Mouse (Mus musculus) lung, embryonic 14.5 days (tissue): ENCODE measurements at regions not wholly inside any gene's neighbourhood (a gene's known extent, or its start where the extent isn't known, plus 50 kb on each side); places are given as distances from the start of the nearest gene placed in this dataset.

Source experiments
- ATAC-seq: fragments of 200-750 bp; cut with Nextera tagmentation; 2 replicates; pipeline ENCODE4 v1.8.0; 2017; ENCODE audit warnings: mild to moderate bottlenecking, moderate TSS enrichment, moderate library complexity; ENCODE audit not compliant: insufficient read depth
- DNase-seq: peaks from one replicate; pipeline ENCODE4 v3.0.0-alpha.2; 2015
- H3K27ac ChIP-seq: fragments of 300-500 bp; sonication (generic); 2 replicates; pipeline ENCODE4 v1.5.1; 2014; ENCODE audit warnings: low read depth, mild to moderate bottlenecking, moderate library complexity
- H3K27me3 ChIP-seq: fragments of 300-500 bp; sonication (generic); 2 replicates; pipeline ENCODE4 v1.6.1; 2014; ENCODE audit warnings: low read length, control low read depth; ENCODE audit not compliant: insufficient read depth
- H3K36me3 ChIP-seq: fragments of 300-500 bp; sonication (generic); 2 replicates; pipeline ENCODE4 v1.6.1; 2014; ENCODE audit warnings: control low read depth; ENCODE audit not compliant: insufficient read depth
- H3K4me1 ChIP-seq: fragments of 300-500 bp; sonication (generic); 2 replicates; pipeline ENCODE4 v1.6.1; 2014; ENCODE audit warnings: antibody characterized with exemption, control low read depth; ENCODE audit not compliant: insufficient read depth
- H3K4me2 ChIP-seq: fragments of 300-500 bp; sonication (generic); 2 replicates; pipeline ENCODE4 v1.6.1; 2014; ENCODE audit warnings: mild to moderate bottlenecking
- H3K4me3 ChIP-seq: fragments of 300-500 bp; sonication (generic); 2 replicates; pipeline ENCODE4 v1.5.1; 2014; ENCODE audit warnings: low read depth, low read length
- H3K9ac ChIP-seq: fragments of 300-500 bp; sonication (generic); 2 replicates; pipeline ENCODE4 v1.6.1; 2014
- H3K9me3 ChIP-seq: fragments of 300-500 bp; sonication (generic); 2 replicates; pipeline ENCODE4 v1.6.1; 2016; ENCODE audit warnings: low read depth, low read length, control low read depth
- CTCF ChIP-seq: IDR thresholded peaks from 2 replicates; pipeline ENCODE4 v1.5.1; 2016; ENCODE audit warnings: antibody characterized with exemption, low read depth
- WGBS: fragments of 180-500 bp; shearing (Covaris S2); extraction: QIAGEN DNeasy Blood & Tissue Kit; methylation state at CpG from one replicate; pipeline ENCODE4 v1.1.7; 2014; 5-methylcytosine and 5-hydroxymethylcytosine counted together

DNA sequence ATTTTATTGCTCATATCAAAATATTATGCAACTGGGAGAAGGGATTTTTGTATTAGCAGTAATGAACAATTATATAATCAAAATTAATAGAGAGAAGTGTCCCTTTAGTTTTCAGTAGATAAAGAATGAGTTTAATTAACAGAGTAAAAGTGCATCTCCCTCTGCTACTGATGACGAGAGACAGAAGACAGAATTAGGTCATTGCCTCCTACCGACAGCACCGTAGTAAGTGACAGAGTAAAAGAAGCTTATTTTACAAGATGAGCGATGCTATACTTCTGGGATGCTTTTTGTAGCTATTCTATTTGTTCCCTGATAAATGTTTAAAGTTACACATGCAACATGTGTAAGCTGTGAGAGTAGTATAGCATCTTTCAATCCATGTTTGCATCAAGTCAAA is 157.4 kb upstream of the Kcnip4 start:
- no peak for ATAC-seq
- H3K4me3 ChIP-seq: no peak overlapping the region
- H3K36me3 ChIP-seq: no peaks in the 10 kb centered on the region
- no peak overlapping the region for H3K9ac ChIP-seq
- 83% methylated on average over 4 of the region's 4 CpGs for WGBS
- H3K27ac ChIP-seq: no peak overlapping the region
- H3K9me3 ChIP-seq: no peaks in the 10 kb centered on the region
- H3K27me3 ChIP-seq: no peaks in the 10 kb centered on the region
- no peaks in the 10 kb centered on the region for H3K4me1 ChIP-seq
- no peak for TF ChIP-seq CTCF
- DNase-seq: no peak
- H3K4me2 ChIP-seq: no peak overlapping the region

DNA sequence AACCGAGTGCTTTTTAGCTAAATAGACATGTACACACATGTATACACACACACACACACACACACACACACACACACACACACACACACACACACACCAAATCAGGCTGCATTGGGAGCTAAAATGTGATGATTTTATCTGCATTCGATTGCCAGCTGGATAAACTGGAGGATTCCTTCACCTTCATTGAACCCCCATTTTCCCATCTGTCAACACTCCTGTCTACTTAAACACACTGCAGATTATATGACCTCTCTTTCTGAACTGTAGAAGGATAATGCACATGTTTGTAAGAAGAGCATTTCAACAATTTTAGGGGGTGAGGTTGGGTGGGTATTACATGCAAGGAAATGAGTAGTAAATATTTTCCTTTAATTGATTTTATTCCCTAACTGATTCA is 156.8 kb upstream of the Kcnip4 start:
- Histone ChIP-seq H3K4me3 (no peak overlapping the region), H3K9me3 (no peaks in the 10 kb centered on the region), H3K9ac (no peak overlapping the region), H3K36me3 (no peaks in the 10 kb centered on the region), H3K27ac (no peak overlapping the region), H3K27me3 (no peaks in the 10 kb centered on the region), H3K4me2 (no peak overlapping the region), H3K4me1 (no peaks in the 10 kb centered on the region)
- ATAC-seq (no peak), DNase-seq (no peak)
- WGBS: 57% methylated on average over 2 of the region's 2 CpGs
- no peak for TF ChIP-seq CTCF

DNA sequence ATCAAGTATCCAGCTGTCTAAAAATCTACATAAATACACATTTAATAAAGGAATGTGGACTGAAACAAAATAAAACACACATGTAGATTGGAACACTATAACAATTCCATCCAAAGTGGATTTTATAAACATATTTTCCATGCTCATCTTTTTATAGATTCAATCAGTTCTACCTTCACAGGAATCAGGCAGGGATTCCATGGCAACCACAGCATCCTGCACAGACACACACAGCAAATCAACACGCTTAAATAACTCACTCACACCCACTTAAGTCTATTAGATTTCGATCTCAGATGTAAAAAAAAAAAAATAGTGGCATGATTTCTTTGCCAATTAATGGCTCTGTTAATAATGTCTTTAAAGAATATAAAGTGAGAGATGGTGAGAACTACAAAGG is 151.2 kb upstream of the Kcnip4 start:
- WGBS: 65% methylated on average over 2 of the region's 2 CpGs
- H3K4me3 ChIP-seq: no peak overlapping the region
- H3K36me3 ChIP-seq: no peaks in the 10 kb centered on the region
- H3K9me3 ChIP-seq: no peaks in the 10 kb centered on the region
- no peak overlapping the region for H3K4me2 ChIP-seq
- DNase-seq (no peak), ATAC-seq (no peak)
- H3K27me3 ChIP-seq: no peaks in the 10 kb centered on the region
- H3K9ac ChIP-seq: no peak overlapping the region
- TF ChIP-seq CTCF: no peak
- no peak overlapping the region for H3K27ac ChIP-seq
- no peaks in the 10 kb centered on the region for H3K4me1 ChIP-seq

DNA sequence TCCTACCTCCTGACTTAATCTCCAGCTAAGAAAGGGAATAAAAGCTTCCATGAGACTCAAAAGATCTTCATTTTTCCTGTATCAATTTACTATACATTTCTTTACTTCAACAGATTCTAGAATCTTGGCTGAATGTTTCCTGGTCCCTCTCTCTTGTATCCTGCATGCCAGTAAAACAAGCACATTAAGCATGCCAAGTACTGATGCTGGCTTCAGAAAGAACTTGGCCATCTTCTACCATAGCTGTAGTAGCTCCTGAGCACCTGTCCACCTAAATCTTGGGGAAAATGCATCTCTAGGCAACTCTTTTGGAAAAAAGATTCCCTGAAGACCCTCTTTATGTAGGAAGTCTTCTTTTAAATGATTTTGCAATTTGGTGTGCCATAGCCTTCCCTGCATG is 140.5 kb upstream of the Kcnip4 start:
- Histone ChIP-seq H3K36me3 (no peaks in the 10 kb centered on the region), H3K4me3 (no peak overlapping the region), H3K9me3 (no peaks in the 10 kb centered on the region), H3K4me1 (no peaks in the 10 kb centered on the region), H3K27ac (no peak overlapping the region), H3K9ac (no peak overlapping the region), H3K27me3 (no peaks in the 10 kb centered on the region), H3K4me2 (no peak overlapping the region)
- TF ChIP-seq CTCF: no peak
- DNase-seq: no peak
- ATAC-seq: no peak

DNA sequence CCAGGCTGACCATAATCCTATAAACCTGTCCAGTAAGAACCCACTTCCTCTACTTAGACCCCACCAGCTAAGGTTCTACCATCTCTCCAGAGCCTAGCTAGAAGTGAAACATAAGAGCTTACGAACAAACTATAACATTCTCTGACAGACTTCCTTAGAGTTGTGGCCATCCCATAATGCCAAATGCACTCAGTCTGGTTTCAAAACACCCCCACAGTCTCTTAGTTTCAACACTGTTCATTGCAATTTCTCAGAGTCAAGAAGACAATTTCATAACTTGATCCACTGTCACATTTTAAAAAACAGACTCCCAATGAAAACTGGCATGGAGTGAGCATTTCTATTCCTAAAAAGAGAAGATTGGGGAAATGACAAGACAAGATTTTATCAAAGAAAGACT is 139.2 kb upstream of the Kcnip4 start:
- DNase-seq (no peak), ATAC-seq (no peak)
- TF ChIP-seq CTCF: no peak
- Histone ChIP-seq H3K9me3 (no peaks in the 10 kb centered on the region), H3K4me2 (no peak overlapping the region), H3K4me3 (no peak overlapping the region), H3K36me3 (no peaks in the 10 kb centered on the region), H3K4me1 (no peaks in the 10 kb centered on the region), H3K9ac (no peak overlapping the region), H3K27me3 (no peaks in the 10 kb centered on the region), H3K27ac (no peak overlapping the region)
- 86% methylated on average over 1 of the region's 1 CpGs for WGBS

DNA sequence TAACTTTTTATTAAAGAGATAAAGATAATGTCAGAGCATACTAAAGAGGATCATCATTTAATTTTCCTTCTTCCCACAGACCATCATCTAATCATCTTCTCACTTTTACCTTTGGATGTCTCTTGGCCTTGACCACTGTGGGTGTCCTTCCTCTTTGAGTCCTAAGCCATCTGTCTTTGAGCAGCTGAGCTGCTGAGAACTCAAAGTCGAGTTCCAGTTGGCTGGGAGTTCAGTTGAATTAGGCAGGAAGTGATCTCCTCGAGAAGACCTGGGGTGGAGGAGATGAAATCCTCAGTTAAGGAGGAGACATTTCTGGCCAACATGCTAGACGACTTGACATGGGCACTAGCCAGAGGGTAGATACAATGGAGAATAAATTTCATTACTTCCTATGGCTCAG is 137.4 kb upstream of the Kcnip4 start:
- 60% methylated on average over 3 of the region's 3 CpGs for WGBS

DNA sequence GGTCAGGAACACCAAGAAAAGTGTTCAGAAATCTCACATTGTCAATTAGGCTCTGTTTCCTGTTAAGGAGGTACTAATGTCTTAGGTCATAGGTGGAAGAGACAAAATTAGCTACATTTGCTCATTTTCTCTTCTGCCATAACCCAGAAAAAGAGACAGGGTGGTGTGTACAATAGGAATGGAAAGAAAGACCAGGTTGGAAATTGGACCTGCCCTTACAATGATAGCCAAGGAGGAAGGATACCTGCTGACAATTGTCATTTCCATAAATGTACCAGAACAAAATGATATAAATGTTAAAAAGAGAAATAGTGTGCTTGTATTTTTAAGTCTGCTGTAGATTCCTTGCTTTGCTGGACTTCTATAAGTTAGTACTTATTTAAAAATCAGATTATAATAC is 135.9 kb upstream of the Kcnip4 start:
- ATAC-seq: no peak
- H3K9ac ChIP-seq: no peak overlapping the region
- H3K4me3 ChIP-seq: no peak overlapping the region
- no peak for DNase-seq
- no peaks in the 10 kb centered on the region for H3K27me3 ChIP-seq
- no peaks in the 10 kb centered on the region for H3K4me1 ChIP-seq
- H3K9me3 ChIP-seq: no peaks in the 10 kb centered on the region
- TF ChIP-seq CTCF: no peak
- H3K4me2 ChIP-seq: no peak overlapping the region
- H3K27ac ChIP-seq: no peak overlapping the region
- H3K36me3 ChIP-seq: no peaks in the 10 kb centered on the region

More for the DNA sequence above, 137.4 kb upstream of the Kcnip4 start:
- Histone ChIP-seq H3K4me1 (no peaks in the 10 kb centered on the region), H3K27me3 (no peaks in the 10 kb centered on the region), H3K36me3 (no peaks in the 10 kb centered on the region), H3K4me2 (no peak overlapping the region), H3K27ac (no peak overlapping the region), H3K9ac (no peak overlapping the region), H3K9me3 (no peaks in the 10 kb centered on the region), H3K4me3 (no peak overlapping the region)
- DNase-seq: no peak
- ATAC-seq: no peak
- TF ChIP-seq CTCF: no peak

DNA sequence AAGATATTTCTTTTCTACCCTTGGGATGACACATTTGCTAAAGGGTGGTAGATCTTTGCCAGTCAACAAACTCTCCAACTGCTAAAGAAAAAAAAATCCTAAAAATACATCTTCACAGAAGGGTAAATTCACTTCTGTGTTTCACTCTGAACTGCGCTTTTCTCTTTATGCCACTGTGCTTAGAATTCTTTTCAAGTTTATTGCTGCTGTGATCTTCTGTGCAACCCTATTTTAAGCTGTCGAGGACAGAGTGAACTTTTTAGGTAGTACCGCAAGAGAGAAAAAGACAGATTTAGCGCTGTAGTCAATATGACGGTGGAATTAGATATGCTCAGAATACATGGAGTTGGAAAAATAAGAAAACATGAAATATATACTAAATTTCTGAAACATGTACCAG is 126.2 kb upstream of the Kcnip4 start:
- DNase-seq (no peak), ATAC-seq (no peak)
- H3K4me1 ChIP-seq: no peaks in the 10 kb centered on the region
- no peak overlapping the region for H3K9ac ChIP-seq
- no peak for TF ChIP-seq CTCF
- H3K9me3 ChIP-seq: no peaks in the 10 kb centered on the region
- H3K27ac ChIP-seq: no peak overlapping the region
- no peaks in the 10 kb centered on the region for H3K27me3 ChIP-seq
- H3K4me3 ChIP-seq: no peak overlapping the region
- no peaks in the 10 kb centered on the region for H3K36me3 ChIP-seq
- 90% methylated on average over 5 of the region's 5 CpGs for WGBS
- H3K4me2 ChIP-seq: no peak overlapping the region
